Mouse (Mus musculus) cerebellum, adult 18-20 months (tissue): ENCODE results near the gene Sms.

Source experiments
- DNase-seq, 2 experiments: peaks; one replicate each; pipeline ENCODE4 v3.0.0; 2021

The Sms gene

DNA sequence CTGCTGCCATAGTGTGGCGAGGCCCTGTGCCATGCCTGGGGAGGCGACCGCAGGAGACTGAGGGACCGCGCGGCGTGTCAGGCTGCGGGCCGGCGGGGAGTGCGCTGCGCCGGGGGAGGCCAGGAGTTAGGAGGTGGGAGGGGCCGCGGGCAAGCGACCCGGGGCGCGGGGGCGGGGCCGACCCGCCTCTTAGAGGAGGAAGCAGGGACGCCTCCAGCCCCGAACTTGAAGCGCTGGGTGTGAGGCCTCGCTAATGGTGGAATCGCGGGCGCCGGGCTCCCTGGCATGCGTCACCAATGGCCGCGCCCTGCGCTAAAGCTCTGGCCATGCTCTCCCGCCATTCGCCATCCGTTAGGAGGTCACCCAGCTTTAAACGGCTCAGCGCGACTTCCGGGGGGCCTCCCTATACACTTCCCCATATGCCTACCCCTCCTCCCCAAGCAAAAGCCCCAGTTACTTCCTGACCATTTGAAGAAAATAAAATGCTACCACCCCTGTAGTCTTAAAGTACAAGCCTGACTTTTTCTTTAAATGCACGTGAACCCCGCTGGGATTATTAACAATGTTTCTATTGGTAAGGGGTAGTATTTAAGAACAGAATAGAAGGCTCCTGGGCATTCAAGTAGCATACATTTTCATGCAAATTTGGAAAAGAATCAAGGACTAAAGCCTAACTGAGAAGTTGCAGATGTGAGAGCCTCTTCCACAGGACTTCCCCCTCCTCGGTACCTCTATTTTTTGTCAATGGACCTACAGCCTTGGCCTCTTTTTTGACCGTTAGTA lies at the start of gene Sms:
Gene Sms (minus strand): TSS at position 344 of the 783 bp plus-strand sequence.
- DNase-seq, result peak; percentile 57 to 67

GRCm38 (mm10) chrX:157506400-157506799 lies 14.3 kb upstream of the Sms start:
- no peak for DNase-seq

DNA sequence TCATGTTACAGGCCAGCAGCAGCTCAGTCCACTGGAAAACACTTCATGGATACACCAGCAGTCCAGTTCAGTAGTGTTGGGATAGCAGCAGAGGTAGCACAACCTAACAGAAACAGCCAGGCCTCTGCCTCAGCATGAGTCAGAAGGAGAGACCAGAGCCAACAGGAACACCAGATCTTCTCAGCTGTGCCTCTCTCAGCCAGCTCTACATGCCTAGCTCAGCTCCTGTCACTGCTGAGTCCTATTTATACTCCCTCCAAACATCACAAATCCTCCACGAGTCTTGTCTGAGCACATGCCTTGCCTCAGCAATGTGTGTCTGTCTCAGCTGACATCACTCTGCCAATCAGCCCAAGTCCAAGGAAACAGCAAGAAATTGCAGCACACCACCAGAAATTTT lies 12.4 kb upstream of the Sms start:
- no peak for DNase-seq

GRCm38 (mm10) chrX:157501871-157502270 lies 9.8 kb upstream of the Sms start:
- no peak for DNase-seq

DNA sequence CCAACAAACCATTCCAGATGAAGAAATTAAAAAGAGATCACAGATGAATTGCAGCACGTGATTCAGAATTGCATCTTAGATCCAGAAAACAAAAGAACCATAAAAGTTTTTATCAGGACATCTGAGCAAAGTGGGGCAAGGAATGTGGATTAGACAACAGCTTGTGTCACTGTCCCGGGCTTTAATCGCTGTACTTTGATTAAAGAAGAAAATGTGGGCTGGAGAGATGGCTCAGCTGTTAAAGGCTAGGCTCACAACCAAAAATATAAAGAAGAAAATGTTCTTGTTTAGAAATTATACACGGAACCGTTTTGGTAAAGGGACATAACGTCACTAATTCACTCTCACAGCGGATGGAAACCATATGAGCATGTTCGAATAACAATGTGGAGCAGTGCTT lies 7.9 kb upstream of the Sms start:
- no peak for DNase-seq

- no peak for DNase-seq
Measured at GRCm38 (mm10) chrX:157493159-157493558, 1.1 kb upstream of the Sms start.

DNA sequence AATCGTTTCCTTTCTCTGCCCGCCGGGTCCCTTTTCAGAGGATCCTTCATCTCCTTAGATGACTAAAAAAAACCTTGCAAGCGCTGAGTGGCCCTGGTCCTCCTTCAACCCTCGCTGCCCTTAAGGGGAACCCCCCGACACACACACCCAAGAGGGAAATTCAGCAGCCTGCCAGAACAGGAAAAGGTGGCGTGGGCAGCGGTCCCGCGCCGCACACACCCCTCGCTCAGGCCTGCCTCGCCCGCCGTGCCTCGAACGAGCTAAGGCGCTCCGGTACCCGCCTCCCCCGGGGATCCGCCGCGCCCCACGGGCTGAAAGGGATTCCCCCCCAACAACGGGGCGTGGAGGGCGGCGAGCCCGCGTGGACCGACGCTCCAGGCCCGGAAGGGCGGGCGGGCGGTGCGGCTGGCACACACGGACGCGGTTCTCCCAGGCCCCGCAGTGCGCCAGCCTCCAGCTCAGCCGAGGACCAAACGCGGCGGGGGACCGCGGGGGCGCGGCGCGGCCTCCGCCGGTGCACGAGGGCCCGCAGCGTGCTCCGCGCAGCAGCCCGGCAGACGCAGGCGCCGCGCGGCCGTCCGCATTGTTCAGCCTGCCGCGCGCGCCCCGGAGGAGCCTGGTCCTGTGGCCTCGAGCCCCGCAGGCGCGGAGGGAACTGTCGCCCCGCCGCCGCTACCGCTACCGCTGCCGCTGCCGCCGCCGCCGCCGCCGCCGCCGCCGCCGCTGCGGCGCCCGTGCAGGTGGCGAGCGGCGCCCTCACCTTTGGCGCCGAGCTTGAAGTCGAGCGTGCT lies 747 bp downstream of the Sms start:
- peak; percentile 40 to 69 for DNase-seq

- DNase-seq, result peak; percentile 21 to 26
Measured at GRCm38 (mm10) chrX:157490769-157491144, 1.3 kb downstream of the Sms start.

- peak in 1 of 2 experiments; percentile 4 for DNase-seq
Measured at GRCm38 (mm10) chrX:157489871-157490721, 2.0 kb downstream of the Sms start.

- peak in 1 of 2 experiments; percentile 13 for DNase-seq
Measured at GRCm38 (mm10) chrX:157488831-157489230, 3.3 kb downstream of the Sms start.

- peak; percentile 52 to 58 for DNase-seq
Measured at GRCm38 (mm10) chrX:157486765-157487164, 5.3 kb downstream of the Sms start.

- no peak for DNase-seq
Measured at GRCm38 (mm10) chrX:157482842-157483241, 9.2 kb downstream of the Sms start.

- DNase-seq, result no peak
Measured at GRCm38 (mm10) chrX:157481860-157482259, 10.2 kb downstream of the Sms start.

DNA sequence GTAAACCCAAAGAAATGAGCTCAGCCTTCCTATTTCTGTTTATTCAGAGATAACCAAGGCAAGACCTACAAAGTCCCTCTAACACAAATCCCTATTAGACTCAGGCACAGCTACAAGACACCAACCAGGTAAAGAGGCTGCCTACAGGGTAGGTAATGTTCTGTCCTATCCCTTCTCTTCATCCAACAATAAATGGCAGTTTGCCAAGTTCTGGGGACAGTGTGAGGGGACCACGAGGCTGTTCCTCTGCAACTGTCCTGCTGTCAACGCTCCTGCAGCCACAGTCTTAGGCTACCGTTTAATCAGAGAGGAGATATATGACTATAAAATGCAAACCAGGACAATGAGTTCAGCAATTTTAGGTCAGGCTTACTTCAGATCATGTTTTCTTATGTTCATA lies 14.8 kb downstream of the Sms start:
- DNase-seq, result no peak

DNA sequence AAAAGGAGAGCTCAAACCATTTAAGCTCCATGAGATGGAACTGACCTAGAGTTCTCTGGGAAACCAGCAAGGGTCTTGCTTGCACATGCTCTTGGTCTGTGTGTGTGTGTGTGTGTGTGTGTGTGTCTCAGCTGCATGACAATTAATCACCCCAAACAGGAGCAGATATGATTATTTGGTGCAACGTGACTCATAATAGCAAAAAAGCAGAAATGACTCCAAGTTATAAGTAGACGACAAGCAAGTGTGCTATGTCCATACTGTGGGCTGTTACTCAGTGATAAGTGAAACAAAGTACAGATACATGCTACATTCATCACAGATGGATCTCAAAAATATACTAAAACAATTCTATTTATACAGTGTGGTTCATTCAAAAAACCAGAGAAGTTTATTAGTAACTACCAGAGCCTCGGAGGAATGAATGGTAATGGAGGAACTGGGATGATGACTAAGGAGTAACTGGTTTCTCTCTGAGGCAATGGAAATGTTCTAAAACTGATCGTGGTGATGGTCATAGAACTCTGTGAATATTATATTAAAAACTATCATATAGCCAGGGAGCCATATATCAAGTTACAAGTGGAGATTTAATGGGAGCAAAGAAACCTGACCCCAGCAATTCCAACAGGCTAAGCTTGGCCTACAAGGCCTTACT lies 15.8 kb downstream of the Sms start:
- no peak for DNase-seq

GRCm38 (mm10) chrX:157471711-157472660 lies 20.1 kb downstream of the Sms start:
- peak; percentile 67 to 73 for DNase-seq

DNA sequence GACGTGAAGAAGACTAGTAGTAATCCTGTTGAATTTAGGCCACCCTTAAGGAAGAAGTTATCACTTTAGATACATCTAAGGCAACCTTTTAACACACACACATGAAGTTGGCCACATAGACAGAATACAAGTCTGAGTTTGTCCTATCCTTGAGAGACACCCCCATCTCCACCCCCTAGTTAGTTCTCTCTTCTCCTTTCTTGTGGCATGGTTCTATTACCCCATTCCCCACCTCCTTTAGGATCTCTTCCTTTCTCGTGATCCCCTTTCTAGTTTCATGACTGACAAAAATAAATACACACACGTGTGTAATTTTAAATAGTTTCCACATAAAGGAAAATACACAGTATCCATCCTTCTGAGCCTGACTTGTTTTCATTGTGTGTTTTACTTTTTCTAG lies 23.3 kb downstream of the Sms start:
- no peak for DNase-seq

- DNase-seq, result no peak
Measured at GRCm38 (mm10) chrX:157468055-157468454, 24.0 kb downstream of the Sms start.

GRCm38 (mm10) chrX:157465949-157466348 lies 26.1 kb downstream of the Sms start:
- DNase-seq, result no peak

GRCm38 (mm10) chrX:157462716-157463115 lies 29.4 kb downstream of the Sms start:
- peak in 1 of 2 experiments; percentile 8 for DNase-seq

DNA sequence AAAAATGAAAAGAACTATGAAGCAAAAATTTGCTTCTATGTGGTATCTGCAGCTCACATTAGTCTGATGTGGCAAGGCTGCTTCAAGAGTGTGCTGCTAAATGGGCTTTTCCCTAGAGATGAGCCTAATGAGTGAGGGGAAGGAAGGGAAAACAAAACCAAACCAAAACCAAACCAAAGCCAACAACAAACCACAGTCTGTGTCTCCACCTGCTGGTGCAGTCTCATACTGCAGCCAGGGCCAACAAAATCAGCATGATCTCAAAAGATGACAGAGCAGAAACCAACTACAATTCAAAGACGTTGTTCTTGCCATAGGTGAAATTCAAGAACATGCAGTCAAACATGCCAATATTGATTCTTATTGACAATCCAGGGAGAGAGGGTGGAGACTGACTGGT lies 37.7 kb downstream of the Sms start:
- peak; percentile 42 to 71 for DNase-seq
